Mouse (Mus musculus) lung, postnatal 0 days (tissue): ENCODE results near the gene Lsm3. TPM values are rescaled to one million over a fixed set of nuclear protein-coding genes. Genes with fewer than 3 reads are reported as not detected.

ENCODE experiments used
- ATAC-seq: fragments of 200-750 bp; cut with Nextera tagmentation; 2 replicates; pipeline ENCODE4 v1.8.0; 2017; ENCODE audit warnings: moderate library complexity
- DNase-seq: peaks from one replicate; pipeline ENCODE4 v3.0.0-alpha.2; 2016; ENCODE audit warnings: low spot score
- H3K27ac ChIP-seq: fragments of 300-500 bp; sonication (generic); 2 replicates; pipeline ENCODE4 v1.5.1; 2014; ENCODE audit warnings: antibody characterized with exemption, mild to moderate bottlenecking, low read length, mixed read lengths
- H3K27me3 ChIP-seq: fragments of 300-500 bp; sonication (generic); replicated peaks from 2 replicates; pipeline ENCODE4 v1.6.1; 2014; ENCODE audit warnings: low read length, mixed read lengths; ENCODE audit not compliant: insufficient read depth
- H3K36me3 ChIP-seq: fragments of 300-500 bp; sonication (generic); 2 replicates; pipeline ENCODE4 v1.6.1; 2014; ENCODE audit warnings: low read length, mixed read lengths; ENCODE audit not compliant: insufficient read depth
- H3K4me1 ChIP-seq: fragments of 300-500 bp; sonication (generic); 2 replicates; pipeline ENCODE4 v1.6.1; 2014; ENCODE audit warnings: antibody characterized with exemption, low read depth, low read length, mixed read lengths; ENCODE audit not compliant: insufficient read depth
- H3K4me2 ChIP-seq: fragments of 300-500 bp; sonication (generic); replicated peaks from 2 replicates; pipeline ENCODE4 v1.6.1; 2014; ENCODE audit warnings: low read depth, mild to moderate bottlenecking, low read length, moderate library complexity, mixed read lengths
- H3K4me3 ChIP-seq: fragments of 300-500 bp; sonication (generic); 2 replicates; pipeline ENCODE4 v1.5.1; 2014; ENCODE audit warnings: low read depth, low read length
- H3K9ac ChIP-seq: fragments of 300-500 bp; sonication (generic); replicated peaks from 2 replicates; pipeline ENCODE4 v1.6.1; 2014; ENCODE audit warnings: low read depth, mild to moderate bottlenecking
- H3K9me3 ChIP-seq: fragments of 300-500 bp; sonication (generic); 2 replicates; pipeline ENCODE4 v1.6.1; 2016; ENCODE audit warnings: low read length, mixed read lengths
- CTCF ChIP-seq: IDR thresholded peaks from 2 replicates; pipeline ENCODE4 v1.5.1; 2016; ENCODE audit warnings: antibody characterized with exemption, mild to moderate bottlenecking
- EP300 ChIP-seq: IDR thresholded peaks from 2 replicates; pipeline ENCODE4 v1.6.1; 2016; ENCODE audit warnings: antibody characterized with exemption, mild to moderate bottlenecking, control low read depth
- whole genome bisulfite sequencing: fragments of 180-500 bp; shearing (Covaris S2); extraction: QIAGEN DNeasy Blood & Tissue Kit; methylation state at CpG from one replicate; pipeline ENCODE4 v1.1.7; 2014; 5-methylcytosine and 5-hydroxymethylcytosine counted together
- polyA plus RNA-seq: library from polyadenylated mRNA; unstranded; fragments of >200 nt; fragmentation: Nextera tagmentation; extraction: Ambion mirVana; gene quantifications from 2 replicates; pipeline ENCODE4 v1.2.1, GENCODE M21; 2015

Gene Lsm3
- polyA plus RNA-seq, 1 experiment from 2014 or later = 101 TPM

DNA sequence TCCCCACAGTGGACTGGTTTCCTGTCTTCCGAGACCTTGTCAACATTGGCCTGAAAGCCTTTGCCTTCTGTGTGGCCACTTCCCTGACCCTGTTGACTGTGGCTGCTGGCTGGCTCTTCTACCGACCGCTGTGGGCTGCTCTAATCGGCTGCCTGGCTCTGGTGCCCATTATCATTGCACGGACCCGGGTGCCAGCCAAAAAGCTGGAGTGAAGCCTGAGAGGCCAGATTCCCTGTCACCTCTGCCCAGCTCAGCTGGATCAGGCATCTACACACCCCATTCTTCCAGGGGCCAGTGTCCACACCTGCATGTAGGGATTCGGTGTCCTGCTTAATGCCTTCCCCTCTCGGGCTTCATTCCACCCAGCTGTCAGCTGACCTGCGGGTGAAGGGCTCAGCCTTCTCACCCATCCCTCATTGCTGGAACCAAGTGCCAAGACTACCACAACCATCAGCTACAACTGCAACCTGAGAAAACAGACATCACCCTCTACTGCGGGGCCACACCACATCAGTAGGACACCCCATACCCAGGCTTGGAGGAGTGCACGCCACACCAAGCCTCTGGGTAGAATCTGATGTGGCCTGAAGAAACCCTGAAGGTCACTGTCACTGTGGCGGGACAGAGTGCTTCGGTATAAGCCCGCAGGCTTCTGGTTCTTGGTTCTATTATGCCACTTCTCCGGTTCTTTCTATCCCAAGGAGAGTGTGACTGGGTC lies 28.8 kb upstream of the Lsm3 start:
- TF ChIP-seq EP300 = no peak
- TF ChIP-seq CTCF = no peak
- Histone ChIP-seq H3K9me3 (no peaks in the 10 kb centered on the region), H3K36me3 (peaks cover 35% of the 10 kb centered on the region), H3K4me1 (peaks cover 4% of the 10 kb centered on the region; the same call in 1 of the 2 replicates), H3K4me3 (no peak overlapping the region), H3K4me2 (no peak overlapping the region), H3K27me3 (no peaks in the 10 kb centered on the region), H3K27ac (no peak overlapping the region), H3K9ac (no peak overlapping the region)
- DNase-seq = no peak
- ATAC-seq = no peak
- WGBS = 86% methylated on average over 15 of the region's 15 CpGs

DNA sequence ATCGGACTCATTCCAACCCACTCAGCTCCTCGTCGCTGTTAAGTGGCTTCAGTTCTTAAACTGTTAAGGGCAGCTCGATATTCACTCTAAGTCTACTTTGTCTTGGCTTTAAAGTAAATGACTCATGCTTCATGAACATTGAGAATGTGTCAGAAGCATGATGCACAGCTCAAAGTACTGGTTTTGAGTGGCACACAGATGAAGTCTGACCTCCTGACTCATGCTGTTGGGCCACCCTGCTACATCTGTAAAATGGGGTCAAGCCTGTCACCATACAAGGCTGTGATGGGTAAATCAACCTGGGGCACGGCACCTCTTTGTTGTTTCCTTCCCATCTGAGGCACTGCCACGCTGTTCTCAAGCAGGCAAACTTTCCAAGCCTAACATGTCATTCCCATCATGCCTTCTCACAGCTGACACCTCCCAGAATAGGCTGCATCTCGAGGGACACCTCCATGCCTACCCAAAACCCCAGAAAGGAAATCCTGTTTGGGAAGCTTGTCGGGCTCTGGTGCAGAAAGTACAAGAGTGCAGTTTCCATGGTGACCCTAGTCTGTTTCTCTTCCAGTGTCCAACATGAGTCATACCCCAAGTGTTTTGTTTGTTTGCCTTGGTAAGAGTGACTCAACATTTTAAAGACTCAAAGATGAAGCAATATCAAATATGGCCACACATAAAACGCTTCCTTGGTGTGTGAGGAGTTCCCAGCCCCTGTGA lies 27.1 kb upstream of the Lsm3 start:
- Histone ChIP-seq H3K9me3 (no peaks in the 10 kb centered on the region), H3K4me2 (no peak overlapping the region), H3K4me1 (peaks cover 4% of the 10 kb centered on the region; the same call in 1 of the 2 replicates), H3K4me3 (no peak overlapping the region), H3K9ac (no peak overlapping the region), H3K36me3 (peaks cover 28% of the 10 kb centered on the region; the same call in 1 of the 2 replicates), H3K27me3 (no peaks in the 10 kb centered on the region), H3K27ac (peak overlapping the region; percentile 86)
- peak; percentile 90 for TF ChIP-seq EP300
- no peak for TF ChIP-seq CTCF
- peak; percentile 99 for DNase-seq
- 34% methylated on average over 9 of the region's 9 CpGs for WGBS
- ATAC-seq = peak; percentile 95

DNA sequence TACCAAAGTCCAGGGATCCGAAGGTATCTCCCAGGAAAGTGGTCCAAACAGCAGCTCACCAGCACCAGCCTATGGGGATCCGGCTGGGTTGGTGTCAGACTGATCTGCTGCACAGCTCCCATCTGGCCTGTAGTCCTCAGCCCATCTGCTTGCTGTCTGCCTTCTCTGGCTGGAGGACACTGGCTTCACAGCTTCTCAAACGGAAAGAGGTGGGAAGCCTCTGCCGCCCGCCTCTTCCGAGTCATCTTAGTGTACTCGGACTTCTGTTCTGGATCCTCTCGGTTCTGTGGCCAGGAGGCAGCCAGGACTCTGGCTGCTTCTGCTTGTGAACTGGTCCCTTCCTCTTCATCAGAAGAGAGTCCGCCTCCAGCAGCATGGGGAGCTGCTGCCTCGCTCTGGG lies 25.9 kb upstream of the Lsm3 start:
- Histone ChIP-seq H3K9me3 (no peaks in the 10 kb centered on the region), H3K27me3 (no peaks in the 10 kb centered on the region), H3K4me2 (no peak overlapping the region), H3K36me3 (peaks cover 21% of the 10 kb centered on the region; the same call in 1 of the 2 replicates), H3K27ac (peak overlapping the region; percentile 86), H3K4me1 (peaks cover 4% of the 10 kb centered on the region; the same call in 1 of the 2 replicates), H3K4me3 (no peak overlapping the region), H3K9ac (no peak overlapping the region)
- ATAC-seq = no peak
- 86% methylated on average over 10 of the region's 10 CpGs for whole genome bisulfite sequencing
- no peak for DNase-seq
- TF ChIP-seq EP300 (no peak), CTCF (no peak)

DNA sequence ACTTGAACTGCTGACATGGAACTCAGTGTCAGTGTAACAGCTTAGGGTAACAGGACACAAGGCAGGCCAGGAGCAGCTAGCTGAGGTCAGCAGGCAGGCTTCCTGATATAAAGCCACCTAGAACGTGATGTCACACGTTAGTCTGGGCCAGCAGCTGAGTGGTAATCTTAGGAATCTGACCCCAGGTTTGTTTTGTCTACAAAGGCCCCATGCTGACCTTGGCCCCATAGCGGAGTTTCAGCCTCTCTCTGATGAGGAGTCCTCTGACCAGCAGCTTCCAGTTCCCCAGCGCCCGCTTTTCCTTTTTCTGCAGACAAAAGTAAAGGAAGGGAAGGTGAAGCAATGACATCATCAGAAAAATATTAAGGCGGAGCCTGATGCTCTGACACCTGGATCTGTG lies 24.7 kb upstream of the Lsm3 start:
- H3K9ac ChIP-seq = no peak overlapping the region
- H3K4me1 ChIP-seq = peaks cover 4% of the 10 kb centered on the region; the same call in 1 of the 2 replicates
- H3K4me2 ChIP-seq = no peak overlapping the region
- peaks cover 16% of the 10 kb centered on the region; the same call in 1 of the 2 replicates for H3K36me3 ChIP-seq
- H3K4me3 ChIP-seq = no peak overlapping the region
- peak; percentile 31 for DNase-seq
- no peak for ATAC-seq
- 0 out of 2 replicates have a peak overlapping the region, but pooled peaks have one; percentile 2 for H3K27ac ChIP-seq
- H3K27me3 ChIP-seq = no peaks in the 10 kb centered on the region
- TF ChIP-seq EP300 = no peak
- no peak for TF ChIP-seq CTCF
- H3K9me3 ChIP-seq = no peaks in the 10 kb centered on the region
- 44% methylated on average over 6 of the region's 6 CpGs for WGBS

- TF ChIP-seq CTCF = no peak
- no peak for TF ChIP-seq EP300
- H3K27ac ChIP-seq = no peak overlapping the region
- no peak overlapping the region for H3K9ac ChIP-seq
- H3K4me2 ChIP-seq = no peak overlapping the region
- peaks cover 4% of the 10 kb centered on the region; the same call in 1 of the 2 replicates for H3K4me1 ChIP-seq
- peaks cover 14% of the 10 kb centered on the region for H3K36me3 ChIP-seq
- H3K9me3 ChIP-seq = no peaks in the 10 kb centered on the region
- WGBS = 72% methylated on average over 10 of the region's 10 CpGs
- ATAC-seq (no peak), DNase-seq (no peak)
- H3K4me3 ChIP-seq = no peak overlapping the region
- no peaks in the 10 kb centered on the region for H3K27me3 ChIP-seq
These were observed 22.7 kb upstream of the Lsm3 start for GRCm38 (mm10) chr6:91493053-91493452.

GRCm38 (mm10) chr6:91494526-91494925 lies 21.2 kb upstream of the Lsm3 start:
- no peak overlapping the region for H3K27ac ChIP-seq
- no peak overlapping the region for H3K4me3 ChIP-seq
- no peak overlapping the region for H3K9ac ChIP-seq
- no peaks in the 10 kb centered on the region for H3K27me3 ChIP-seq
- TF ChIP-seq CTCF (no peak), EP300 (no peak)
- ATAC-seq (no peak), DNase-seq (no peak)
- no peaks in the 10 kb centered on the region for H3K4me1 ChIP-seq
- no peak overlapping the region for H3K4me2 ChIP-seq
- 83% methylated on average over 8 of the region's 8 CpGs for WGBS
- peaks cover 20% of the 10 kb centered on the region for H3K36me3 ChIP-seq
- H3K9me3 ChIP-seq = no peaks in the 10 kb centered on the region
